Mouse (Mus musculus): ENCODE measurements around the gene Plekhg3.

GRCm38 (mm10) chr12:76562196-76562595 is 31.5 kb downstream of the Plekhg3 start:
- TF ChIP-seq CTCF (IDR thresholded peaks at IDR 0.05; ENCODE audit: borderline replicate concordance, insufficient read depth, low read length): no peak
- TF ChIP-seq POLR2A (IDR thresholded peaks at IDR 0.05; ENCODE audit: low read depth, low read length): no peak
